Mouse (Mus musculus): ENCODE data around the gene Cycs. TPM values are rescaled to one million over a fixed set of nuclear protein-coding genes. Genes with fewer than 3 reads are reported as not detected.
"Not testable (repeated sequence)": the region's sequence is repeated elsewhere in the genome, so short reads cannot be mapped to it uniquely, and the experiment has no call there.

Cycs gene
- 107 and 124 TPM in 2 replicates for total RNA-seq (2014; fragmentation: Nextera tagmentation)
- total RNA-seq (2017), result 136 and 163 TPM in 2 replicates

DNA sequence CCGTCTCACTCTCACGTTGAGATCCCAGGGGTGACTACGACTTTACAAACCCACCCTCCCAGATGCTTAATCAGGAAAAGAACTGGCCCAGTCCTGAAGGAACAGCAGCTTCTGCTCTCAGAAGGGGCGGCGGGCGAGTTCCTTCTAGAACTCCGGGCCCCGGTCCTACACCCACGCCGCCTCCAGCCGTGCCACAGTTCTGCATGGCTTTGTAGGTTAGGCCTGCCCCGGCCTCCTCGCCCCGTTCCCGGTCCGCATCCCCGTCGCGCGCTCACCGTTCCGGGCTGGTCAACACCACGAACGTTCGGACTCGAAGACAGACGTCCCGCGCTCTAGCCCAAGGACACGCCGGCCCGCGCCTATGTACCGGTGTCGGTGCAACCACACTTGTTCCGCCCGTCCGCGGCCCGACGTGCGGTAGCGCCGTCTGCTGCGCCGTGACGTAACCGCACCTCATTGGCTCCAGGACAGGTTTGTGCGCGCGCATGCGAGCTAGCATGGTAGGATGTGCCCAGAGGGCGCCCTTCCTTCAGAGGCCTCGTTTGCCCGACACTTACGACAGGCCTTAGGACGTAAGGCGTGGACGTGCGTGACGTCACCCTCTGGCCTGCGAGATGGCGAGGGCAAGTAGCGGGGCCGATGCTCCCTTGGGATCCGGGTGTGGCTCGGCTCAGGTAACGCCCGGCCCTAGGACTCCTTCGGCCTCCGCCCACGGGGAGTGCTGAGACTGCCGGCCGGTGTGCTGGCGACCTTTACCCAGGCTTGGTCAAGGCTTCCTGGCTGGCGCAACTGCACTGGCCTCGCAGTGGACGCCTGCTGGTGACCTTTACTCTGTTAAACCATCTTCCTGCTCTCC is at the start of gene Cycs:
Cycs (minus strand) TSS at position 398 of the 856 bp plus-strand sequence.
- peak; percentile 97 for ATAC-seq (replicated peaks; ENCODE audit: poor library complexity, severe bottlenecking)

DNA sequence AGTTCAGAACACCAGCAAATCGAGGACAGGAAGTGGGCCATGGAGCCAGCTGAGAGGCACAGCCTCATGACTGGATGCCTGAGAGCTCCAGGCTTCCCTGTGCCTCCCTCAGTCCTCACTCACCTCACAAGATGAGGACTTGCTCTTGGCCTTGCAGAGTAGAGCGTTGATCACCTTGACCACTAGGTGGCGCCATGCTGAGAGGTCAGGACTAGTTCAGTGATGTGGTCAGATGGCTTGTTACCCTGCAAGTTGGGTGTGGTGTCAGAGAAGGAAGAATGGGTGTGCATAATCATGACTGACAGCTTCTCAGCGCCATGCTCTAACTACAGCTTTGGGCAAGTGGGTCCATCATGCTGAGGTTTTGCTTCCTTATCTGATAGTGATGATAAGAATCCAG is 35.3 kb upstream of the Cycs start:
- peak; percentile 60 for ATAC-seq (replicated peaks; ENCODE audit: poor library complexity, severe bottlenecking)

DNA sequence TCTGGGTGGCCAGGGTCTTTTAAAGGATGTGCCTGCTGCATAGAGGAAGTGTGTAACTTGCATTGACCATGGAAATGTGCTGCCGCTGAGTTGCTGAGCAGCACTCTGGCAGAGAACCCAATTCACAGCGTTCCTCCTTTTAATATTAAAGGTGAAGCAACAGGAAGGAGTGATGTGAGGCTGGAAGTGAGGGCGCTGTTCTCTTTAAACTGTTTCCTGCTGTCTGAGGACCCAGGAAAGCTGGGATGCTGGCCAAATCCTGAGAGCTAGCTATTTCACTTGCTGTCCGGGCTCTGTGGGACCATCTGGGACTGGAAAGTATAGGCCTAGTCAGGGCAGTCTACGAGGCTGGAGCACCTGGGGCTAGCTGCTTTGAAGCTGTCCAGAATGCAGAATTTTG is 32.2 kb upstream of the Cycs start:
- peak; percentile 13; the same call in 1 of the 2 replicates for ATAC-seq (replicated peaks; ENCODE audit: poor library complexity, severe bottlenecking)

DNA sequence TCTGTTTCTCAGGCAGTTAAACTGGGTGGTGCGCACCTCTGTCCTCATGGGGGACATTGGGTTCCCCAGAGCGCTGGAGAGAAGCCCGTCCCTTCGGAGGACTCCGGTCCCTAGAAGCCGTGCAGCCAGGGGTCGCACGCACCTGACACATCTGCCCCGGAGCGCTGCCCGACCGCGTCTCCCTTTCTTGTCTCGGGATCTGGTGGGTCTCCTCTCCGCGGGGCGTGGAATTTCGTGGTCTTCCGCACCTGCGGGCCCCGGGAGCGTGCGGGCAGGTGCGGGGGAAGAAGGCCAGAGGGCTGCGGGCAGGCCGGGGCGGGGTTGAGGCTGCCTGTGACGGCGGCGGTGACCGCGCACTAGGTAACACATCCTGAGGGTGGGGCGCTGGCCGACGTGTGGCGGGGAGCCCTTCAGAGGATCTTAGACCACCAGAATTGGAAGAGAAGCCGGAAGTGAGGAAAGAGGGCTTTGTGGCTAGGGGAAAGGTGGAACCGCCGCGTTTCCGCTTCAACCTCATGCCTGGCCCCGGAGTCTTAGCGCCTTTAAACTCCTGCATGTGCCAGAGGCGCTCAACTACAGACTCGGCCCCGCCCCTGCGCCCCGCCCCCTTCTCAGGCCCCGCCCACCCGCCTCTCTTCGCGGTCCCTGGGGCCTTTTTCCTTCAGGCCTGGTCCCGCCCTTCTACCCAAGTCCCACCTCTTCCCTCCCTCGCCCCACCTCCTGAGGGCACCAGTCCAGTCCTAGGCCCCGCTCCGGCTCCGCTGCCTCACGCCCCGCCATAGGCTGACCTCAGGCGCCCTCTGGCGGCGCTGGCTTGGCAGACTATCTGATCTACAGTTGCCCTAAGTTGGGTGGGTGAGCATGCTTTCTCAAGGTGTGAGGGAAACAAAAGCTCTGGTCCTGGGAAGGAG is 30.2 kb upstream of the Cycs start, which contains the start of gene 4921507P07Rik:
4921507P07Rik (minus strand) TSS at position 332 of the 911 bp plus-strand sequence.
- peak; percentile 87 for ATAC-seq (replicated peaks; ENCODE audit: poor library complexity, severe bottlenecking)

GRCm38 (mm10) chr6:50594372-50594771 is 28.0 kb upstream of the Cycs start:
- no peak for ATAC-seq (replicated peaks; ENCODE audit: poor library complexity, severe bottlenecking)

- ATAC-seq (replicated peaks; ENCODE audit: poor library complexity, severe bottlenecking), result no peak
Observed at GRCm38 (mm10) chr6:50593334-50593845, 27.1 kb upstream of the Cycs start.

DNA sequence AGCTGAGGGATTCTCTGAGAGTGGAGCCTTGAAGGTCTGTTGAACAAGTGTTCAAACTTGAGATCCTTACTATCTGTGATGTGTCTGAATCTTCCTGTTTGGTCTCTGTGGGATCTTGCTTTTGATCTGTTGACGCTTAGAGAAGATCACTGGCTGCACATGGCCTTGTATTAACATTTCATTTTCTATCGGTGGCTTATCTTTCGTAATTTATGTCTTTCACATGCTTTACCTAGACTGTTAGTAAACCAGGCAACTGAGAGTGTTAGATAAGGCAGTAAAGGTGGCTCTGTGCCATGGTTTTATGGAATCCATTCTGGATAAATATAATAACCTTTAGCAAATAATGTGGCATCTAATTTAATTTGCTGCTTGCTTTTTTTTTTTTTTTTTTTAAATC is 23.9 kb upstream of the Cycs start:
- no peak for ATAC-seq (replicated peaks; ENCODE audit: poor library complexity, severe bottlenecking)

GRCm38 (mm10) chr6:50588251-50588650 is 21.9 kb upstream of the Cycs start:
- ATAC-seq (replicated peaks; ENCODE audit: poor library complexity, severe bottlenecking), result peak; percentile 65

- ATAC-seq (replicated peaks; ENCODE audit: poor library complexity, severe bottlenecking), result peak; percentile 89
Observed at GRCm38 (mm10) chr6:50587412-50587811, 21.1 kb upstream of the Cycs start.

- no peak for ATAC-seq (replicated peaks; ENCODE audit: poor library complexity, severe bottlenecking)
Observed at GRCm38 (mm10) chr6:50586316-50586715, 20.0 kb upstream of the Cycs start.

GRCm38 (mm10) chr6:50585733-50586132 is 19.4 kb upstream of the Cycs start:
- ATAC-seq (replicated peaks; ENCODE audit: poor library complexity, severe bottlenecking), result no peak

GRCm38 (mm10) chr6:50571661-50572060 is 5.3 kb upstream of the Cycs start:
- no peak for ATAC-seq (replicated peaks; ENCODE audit: poor library complexity, severe bottlenecking)

DNA sequence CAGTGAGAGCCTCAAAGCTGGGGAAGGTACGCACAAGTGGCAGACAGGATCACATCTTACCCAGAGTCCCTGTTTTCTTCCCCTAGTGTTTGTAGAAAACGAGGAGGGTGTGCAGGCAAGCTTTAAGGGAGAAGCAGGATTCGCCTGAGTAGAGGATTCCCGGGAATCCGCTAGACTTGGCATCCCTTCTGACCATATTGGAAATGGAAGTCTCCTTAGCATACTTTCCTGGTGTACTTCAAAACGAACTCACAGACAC is 588 bp upstream of the Cycs start:
- ATAC-seq (replicated peaks; ENCODE audit: poor library complexity, severe bottlenecking), result no peak

- no peak for ATAC-seq (replicated peaks; ENCODE audit: poor library complexity, severe bottlenecking)
Observed at GRCm38 (mm10) chr6:50563651-50564050, 2.7 kb downstream of the Cycs start.

DNA sequence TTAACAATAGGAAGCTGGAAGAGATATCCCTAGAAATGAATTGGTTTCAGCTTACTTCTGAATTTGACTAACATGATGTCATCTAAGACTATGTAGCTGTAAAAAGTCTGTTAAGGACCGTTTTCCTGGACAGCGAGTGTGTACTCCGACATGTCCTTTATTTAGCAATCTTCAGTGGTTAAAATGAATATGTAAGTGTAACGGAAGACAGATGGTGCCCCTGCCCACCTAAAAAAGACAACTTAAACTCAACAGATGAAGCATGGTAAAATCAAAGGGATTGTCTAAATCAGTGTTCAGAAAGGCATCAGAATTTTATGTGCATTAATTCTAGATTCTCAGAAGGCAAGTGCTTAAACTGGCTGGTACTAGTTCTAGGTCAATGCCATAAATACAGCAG is 3.9 kb downstream of the Cycs start:
- no peak for ATAC-seq (replicated peaks; ENCODE audit: poor library complexity, severe bottlenecking)

DNA sequence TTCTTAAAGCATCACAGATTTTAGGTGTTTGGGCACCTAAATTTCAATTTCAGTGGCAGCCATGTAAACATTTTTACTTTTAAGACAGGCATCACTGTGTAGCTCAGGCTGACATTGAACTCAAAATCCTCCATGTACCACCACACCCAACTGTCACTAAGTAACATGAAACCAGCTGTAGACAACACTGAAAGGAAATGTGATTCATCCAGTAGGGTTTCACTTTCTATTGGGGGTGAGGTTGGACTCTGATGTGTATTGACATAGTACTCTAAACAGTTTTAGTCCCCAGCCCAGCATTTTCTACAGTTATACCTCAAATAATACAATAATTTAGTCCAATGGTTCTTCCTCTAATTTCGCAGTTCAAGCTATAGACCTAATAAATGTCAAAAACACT is 5.6 kb downstream of the Cycs start:
- ATAC-seq (replicated peaks; ENCODE audit: poor library complexity, severe bottlenecking), result peak; percentile 65

DNA sequence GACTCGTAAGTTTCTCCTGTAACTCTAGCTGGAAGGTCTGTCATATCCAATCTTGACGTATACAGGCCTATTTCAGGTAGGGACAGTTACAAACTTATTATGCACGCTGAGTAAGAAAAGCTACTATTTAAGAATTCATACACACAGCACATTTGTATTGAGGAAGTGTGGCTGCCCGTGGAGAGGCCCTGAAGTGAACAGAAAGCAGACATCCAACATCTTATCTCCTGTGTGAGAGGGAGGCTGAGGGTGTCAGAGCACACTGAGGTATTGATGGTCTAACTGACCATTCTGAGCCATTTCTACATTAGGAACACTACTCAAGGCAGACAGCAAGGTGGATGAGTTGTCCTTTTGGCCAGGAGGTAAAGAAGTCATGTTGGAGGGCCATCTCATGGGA is 7.5 kb downstream of the Cycs start:
- ATAC-seq (replicated peaks; ENCODE audit: poor library complexity, severe bottlenecking), result no peak

GRCm38 (mm10) chr6:50557566-50557965 is 8.8 kb downstream of the Cycs start:
- ATAC-seq (replicated peaks; ENCODE audit: poor library complexity, severe bottlenecking), result no peak

DNA sequence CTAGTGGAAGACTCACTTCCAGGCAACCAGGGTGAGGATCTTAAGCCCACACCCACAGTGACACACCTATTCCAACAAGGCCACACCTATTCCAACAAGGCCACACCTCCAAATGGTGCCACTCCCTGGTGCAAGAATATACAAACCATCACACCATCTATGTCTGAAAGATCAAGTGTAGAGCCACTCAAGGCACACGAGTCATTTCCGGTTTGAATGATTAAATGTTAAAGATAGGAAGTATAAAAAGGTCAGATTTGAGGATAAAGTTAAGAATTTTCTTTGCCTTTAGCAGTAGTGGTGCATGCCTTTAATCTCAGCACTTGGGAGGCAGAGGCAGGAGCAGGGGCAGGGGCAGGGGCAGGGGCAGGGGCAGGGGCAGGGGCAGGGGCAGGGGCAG is 12.1 kb downstream of the Cycs start:
- not testable (repeated sequence) for ATAC-seq (replicated peaks; ENCODE audit: poor library complexity, severe bottlenecking)

GRCm38 (mm10) chr6:50552881-50553518 is 13.3 kb downstream of the Cycs start:
- ATAC-seq (replicated peaks; ENCODE audit: poor library complexity, severe bottlenecking), result no peak

DNA sequence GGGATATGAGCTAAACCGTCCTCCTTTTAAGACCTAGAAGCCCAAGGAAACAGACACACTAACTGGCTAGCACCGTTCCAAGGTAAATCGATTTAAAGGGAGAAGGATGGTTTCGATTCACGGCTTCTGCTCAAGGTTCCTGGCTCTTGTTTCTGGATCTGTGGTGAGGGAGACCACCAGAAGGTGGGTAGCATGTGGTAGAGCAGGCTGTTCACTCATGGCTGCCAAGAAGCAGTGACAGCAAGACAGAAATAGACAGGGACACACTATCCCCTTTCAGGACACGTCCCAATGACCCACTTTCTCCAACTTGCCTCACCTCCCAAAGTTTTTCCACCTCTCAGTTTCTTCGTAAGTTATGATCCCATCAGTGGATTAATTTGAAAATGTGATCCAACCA is 16.5 kb downstream of the Cycs start:
- no peak for ATAC-seq (replicated peaks; ENCODE audit: poor library complexity, severe bottlenecking)

Measured in granulocyte monocyte progenitor cell, adult 5-6 weeks (primary cell).